Mouse (Mus musculus): ENCODE measurements around the gene Ubap1.

The Ubap1 gene

GRCm38 (mm10) chr4:41348584-41349198, at the start of gene Ubap1:
Gene Ubap1 (plus strand): TSS chr4:41348996.
- DNase-seq = peak; percentile 96 to 97

GRCm38 (mm10) chr4:41303671-41304070, 45.1 kb upstream of the Ubap1 start:
- DNase-seq = no peak

- no peak for DNase-seq
These were observed 44.5 kb upstream of the Ubap1 start for GRCm38 (mm10) chr4:41304302-41304701.

- DNase-seq = no peak
These were observed 41.4 kb upstream of the Ubap1 start for GRCm38 (mm10) chr4:41307406-41307805.

- DNase-seq = no peak
These were observed 37.9 kb upstream of the Ubap1 start for GRCm38 (mm10) chr4:41310567-41311563.

- DNase-seq = no peak
These were observed 35.1 kb upstream of the Ubap1 start for GRCm38 (mm10) chr4:41313722-41314121.

GRCm38 (mm10) chr4:41314141-41315129, 34.4 kb upstream of the Ubap1 start, which contains the start of gene Dcaf12:
Gene Dcaf12 (minus strand): TSS chr4:41314889.
- peak; percentile 98 to 99 for DNase-seq

GRCm38 (mm10) chr4:41315173-41315572, 33.6 kb upstream of the Ubap1 start:
- DNase-seq = no peak

GRCm38 (mm10) chr4:41318267-41318666, 30.5 kb upstream of the Ubap1 start:
- no peak for DNase-seq

- DNase-seq = no peak
These were observed 27.8 kb upstream of the Ubap1 start for GRCm38 (mm10) chr4:41320971-41321370.

GRCm38 (mm10) chr4:41326876-41327275, 21.9 kb upstream of the Ubap1 start:
- no peak for DNase-seq

GRCm38 (mm10) chr4:41329481-41329880, 19.3 kb upstream of the Ubap1 start:
- no peak for DNase-seq

- DNase-seq = no peak
These were observed 17.7 kb upstream of the Ubap1 start for GRCm38 (mm10) chr4:41331085-41331484.

GRCm38 (mm10) chr4:41331698-41332421, 16.9 kb upstream of the Ubap1 start:
- no peak for DNase-seq

GRCm38 (mm10) chr4:41336546-41336945, 12.2 kb upstream of the Ubap1 start:
- DNase-seq = no peak

GRCm38 (mm10) chr4:41340912-41341550, 7.8 kb upstream of the Ubap1 start:
- DNase-seq = no peak

- no peak for DNase-seq
These were observed 2.8 kb upstream of the Ubap1 start for GRCm38 (mm10) chr4:41346011-41346410.

- DNase-seq = no peak
These were observed 957 bp upstream of the Ubap1 start for GRCm38 (mm10) chr4:41347839-41348238.

GRCm38 (mm10) chr4:41349199-41349591, 399 bp downstream of the Ubap1 start:
- DNase-seq = no peak

GRCm38 (mm10) chr4:41352758-41353157, 4.0 kb downstream of the Ubap1 start:
- no peak for DNase-seq

- no peak for DNase-seq
These were observed 4.5 kb downstream of the Ubap1 start for GRCm38 (mm10) chr4:41353265-41353664.

All from lung, postnatal 4 days (tissue).